Mouse (Mus musculus) lung, postnatal 36 days (tissue): ENCODE measurements around the gene Tmem132b.

Experiments used
- DNase-seq: peaks from one replicate; pipeline ENCODE4 v3.0.0; 2022; ENCODE audit warnings: mixed read lengths

Gene Tmem132b

DNA sequence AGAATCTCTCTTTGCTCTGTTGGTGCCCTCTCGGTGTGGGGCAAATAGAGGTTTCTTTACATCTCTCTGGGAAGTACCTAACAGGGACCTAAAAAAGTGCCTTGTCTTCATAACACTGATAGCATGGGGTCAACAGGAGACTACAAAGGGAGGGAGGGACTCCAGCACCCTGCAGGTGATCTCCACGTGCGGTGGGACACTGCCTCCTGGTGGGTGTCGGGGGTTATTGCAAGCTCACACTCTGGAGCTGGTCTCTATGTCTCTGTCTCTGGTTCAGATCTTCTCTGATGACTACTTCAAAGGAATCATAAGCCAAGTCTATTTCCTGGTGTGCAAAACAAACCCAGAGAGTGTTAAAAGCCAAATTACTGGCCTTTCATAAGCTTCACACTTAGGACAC lies 47.6 kb downstream of the Tmem132b start:
- no peak for DNase-seq

DNA sequence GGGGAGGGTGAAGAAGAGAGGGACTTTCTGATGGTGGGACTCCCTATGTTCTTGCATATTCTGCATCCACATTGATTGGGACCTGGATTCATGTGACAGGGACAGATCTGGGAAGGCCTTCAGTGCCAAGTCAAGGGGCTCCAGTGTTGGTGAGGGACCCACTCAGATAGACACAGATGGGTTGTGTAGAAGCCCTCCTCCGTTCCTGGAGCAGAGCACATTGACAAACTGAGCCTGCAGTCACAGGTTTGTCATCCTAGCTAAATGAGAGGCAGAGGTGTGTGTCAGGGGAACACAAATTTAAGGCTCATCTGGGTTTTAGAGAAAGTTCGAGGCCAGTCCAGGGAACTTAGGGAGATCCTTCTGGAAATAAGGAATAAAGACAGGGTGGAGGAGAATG lies 51.7 kb downstream of the Tmem132b start:
- DNase-seq: no peak

DNA sequence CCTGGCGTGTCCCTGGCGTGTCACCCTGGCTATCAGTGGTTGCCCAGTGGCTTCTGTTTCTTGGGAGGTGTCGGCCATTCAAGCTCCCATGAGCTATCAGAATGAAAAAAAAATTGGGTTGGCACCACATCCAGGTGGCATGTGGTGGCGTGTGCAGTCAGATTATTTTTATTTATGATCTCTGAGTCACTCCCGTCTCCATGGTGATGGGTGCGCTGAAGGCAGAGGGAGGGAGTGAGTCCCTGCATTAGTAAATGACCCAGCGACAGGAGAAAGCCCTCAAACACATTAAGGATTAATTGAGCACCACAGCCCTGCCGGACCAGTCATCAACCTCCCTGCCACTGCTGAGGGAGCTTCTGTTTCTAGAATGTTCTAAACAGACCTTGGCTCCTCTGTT lies 52.3 kb downstream of the Tmem132b start:
- no peak for DNase-seq

DNA sequence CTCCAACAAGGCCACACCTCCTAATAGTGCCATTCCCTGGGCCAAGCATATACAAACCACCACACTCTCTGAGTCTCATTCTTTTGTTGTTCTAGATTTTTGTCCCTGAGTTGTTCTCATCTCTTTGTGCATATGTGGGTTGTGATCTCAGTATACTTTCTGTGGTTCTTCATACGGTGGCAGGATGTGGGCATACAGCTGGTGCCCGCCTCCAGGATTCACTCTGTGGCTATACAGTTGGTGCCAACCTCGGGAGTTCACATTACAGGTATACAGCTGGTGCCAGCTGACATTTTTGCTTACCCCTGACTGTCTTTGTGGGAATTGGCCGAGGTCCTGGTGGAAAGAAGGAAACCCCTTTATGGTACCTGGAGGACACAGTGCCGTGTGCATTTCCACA lies 53.6 kb downstream of the Tmem132b start:
- no peak for DNase-seq

DNA sequence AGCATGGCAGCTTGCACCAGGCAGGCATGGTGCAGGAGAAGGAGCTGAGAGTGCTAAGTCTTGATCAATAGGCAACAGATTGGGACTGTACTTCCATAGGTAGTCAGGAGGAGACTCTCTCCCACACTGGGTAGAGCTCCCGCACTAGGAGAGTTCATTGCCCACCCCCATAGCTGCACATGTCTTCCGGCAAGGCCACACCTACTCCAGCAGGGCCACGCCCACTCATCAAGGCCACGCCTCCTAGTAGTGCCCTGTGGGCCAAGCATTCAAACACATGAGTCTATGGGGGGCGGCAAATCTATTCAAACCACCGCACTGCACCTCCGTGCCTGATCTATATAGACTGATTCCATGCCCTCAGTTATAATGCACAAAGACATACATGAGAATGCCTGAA lies 56.6 kb downstream of the Tmem132b start:
- no peak for DNase-seq

DNA sequence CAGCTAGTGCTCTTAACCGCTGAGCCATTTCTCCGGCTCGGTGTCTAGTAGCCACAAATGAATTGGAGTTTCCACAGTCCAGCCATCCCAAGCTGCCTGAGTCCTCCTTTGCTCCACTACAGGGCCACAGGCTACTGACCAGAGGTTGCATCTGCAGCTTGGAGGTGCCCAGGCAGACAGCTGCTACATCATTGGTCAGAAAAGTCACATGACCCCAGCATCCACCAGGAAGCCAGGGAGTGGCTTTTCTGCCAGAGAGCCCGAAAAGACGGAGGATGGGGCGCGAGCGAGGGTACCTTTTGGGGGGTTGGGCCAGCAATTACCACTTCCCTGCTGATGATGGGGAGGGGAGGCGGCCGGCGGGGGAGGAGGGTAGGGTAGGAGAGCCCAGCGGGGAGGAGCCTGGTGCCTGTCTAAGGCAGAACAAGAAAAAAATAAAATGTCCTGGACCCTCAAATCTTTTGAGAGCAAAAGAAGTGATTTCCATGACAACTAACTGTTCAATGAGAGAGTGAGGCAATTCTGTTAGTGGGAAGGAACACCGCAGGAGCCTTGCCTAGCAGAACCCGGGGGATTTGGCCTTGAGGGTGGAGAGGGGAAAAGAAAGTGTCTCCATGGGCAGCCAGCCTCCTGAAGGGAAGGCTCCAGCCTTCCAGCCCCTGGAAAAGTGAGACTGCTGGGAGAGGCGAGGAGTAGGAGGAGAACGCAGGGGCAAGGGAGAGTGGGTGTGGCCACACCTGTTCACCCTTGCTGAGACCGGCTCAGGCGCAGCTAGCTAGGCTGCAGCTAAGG lies 57.5 kb downstream of the Tmem132b start:
- peak; percentile 3 for DNase-seq

DNA sequence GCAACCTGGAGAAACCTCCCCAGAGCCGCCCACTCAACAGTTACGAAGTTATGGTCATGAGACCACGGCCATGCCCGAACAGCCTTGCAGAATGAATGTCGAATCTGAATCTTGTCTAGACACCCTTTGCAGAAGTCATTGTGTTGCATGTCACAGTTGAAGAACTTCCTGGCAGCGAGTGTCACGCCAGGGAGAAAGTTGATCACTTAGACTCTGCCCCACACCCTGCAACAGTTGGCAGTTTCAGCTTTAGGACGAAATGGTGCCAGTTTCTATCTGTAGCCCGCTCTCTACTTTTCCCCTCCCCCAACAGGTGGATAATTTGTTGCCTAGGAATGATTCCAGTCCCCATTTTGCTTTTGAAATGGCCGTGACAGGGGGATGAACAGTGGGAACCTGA lies 66.5 kb downstream of the Tmem132b start:
- DNase-seq: no peak

DNA sequence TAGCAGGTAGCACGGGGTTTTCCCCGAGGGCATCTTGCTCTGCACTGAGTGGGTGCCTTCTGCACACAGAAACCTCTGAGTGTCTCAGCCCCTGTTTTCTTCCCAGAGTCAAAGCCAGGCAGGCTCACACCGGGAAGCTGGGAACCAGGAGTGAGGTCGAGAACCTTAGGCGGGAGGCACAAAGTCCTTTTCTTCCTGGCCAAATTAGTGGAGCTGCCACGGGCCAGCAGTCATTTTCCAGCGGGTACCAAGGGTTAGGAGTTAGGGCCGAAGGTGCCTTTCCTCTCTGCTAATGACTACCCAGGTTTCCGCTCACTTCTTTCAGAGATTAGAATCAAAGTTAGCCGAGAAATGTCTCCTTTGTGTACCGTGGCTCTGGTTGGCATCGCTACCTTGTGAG lies 75.6 kb downstream of the Tmem132b start:
- DNase-seq: no peak

DNA sequence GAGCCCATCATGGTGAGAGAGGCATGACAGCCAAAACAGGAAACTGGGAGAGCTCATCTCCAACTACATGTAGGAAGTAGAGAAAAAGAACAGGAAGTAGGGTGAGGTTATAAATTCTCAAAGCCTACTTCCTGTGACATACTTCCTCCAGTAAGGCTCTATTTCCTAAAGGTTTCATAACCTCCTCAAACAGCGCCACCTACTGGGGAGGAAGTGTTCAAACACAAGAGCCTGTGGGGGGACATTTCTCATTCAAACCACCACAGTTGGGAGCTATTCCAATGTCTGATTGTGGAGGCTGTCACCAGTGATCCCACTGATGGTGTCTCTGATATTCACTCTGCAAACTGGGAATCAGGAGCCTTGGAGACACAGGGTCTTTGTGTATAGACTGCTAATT lies 78.4 kb downstream of the Tmem132b start:
- DNase-seq: no peak

DNA sequence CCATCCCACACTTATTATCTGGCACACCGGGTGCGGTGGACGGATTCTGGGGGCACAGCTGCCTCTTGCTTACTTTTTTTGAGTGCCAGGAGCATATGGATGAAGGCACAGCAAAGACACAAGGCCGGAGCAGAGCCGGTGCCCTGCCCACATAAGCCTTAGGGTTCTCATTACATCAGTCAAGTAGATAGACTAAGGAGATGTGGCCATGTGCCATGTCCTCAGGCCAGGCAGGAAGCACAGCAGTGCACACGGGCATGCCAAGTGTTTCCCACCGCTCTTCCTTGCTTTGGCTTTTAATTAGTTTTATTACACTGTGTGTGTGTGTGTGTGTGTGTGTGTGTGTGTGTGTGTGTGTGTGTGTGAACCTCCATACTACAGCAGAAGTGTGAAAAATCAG lies 80.9 kb downstream of the Tmem132b start:
- DNase-seq: no peak

DNA sequence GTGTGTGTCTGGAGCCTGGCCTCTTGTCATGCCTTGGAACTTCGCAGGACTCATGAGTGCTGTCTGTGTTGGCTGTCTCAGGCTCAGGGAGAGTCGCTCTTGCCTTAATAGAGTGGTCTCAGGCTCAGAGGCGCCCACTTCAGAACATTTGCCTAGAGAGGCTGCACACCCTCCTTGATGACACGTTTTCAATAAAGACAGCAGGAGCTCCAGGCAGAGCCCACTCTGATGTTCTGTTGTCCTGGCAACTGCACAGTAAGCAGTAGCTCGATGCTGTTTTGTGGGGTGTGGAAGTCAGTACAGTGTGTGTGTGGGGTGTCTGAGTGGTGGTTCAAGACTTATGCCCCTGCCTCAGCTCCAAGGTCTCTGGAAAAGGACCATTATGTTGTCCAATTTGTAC lies 81.6 kb downstream of the Tmem132b start:
- no peak for DNase-seq

DNA sequence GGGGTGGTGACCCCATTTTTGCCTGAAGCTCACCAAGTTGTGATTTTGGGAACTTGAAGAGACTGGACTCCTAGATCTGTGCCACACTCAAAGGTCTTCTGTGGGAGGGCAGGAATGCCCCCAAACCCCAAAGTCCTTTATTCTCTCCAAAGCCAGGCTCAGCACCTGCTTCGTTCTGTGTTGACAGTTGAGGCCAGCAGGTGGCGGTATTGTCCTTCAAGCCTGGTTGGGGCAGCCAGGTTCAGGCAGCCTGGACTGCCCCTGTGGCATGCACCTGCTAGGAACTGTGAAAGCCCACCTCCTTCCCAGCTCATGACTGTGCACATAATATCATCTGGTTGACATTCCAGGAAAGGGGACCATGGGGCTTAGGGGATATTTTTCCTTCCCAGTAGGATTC lies 82.8 kb downstream of the Tmem132b start:
- DNase-seq: no peak

DNA sequence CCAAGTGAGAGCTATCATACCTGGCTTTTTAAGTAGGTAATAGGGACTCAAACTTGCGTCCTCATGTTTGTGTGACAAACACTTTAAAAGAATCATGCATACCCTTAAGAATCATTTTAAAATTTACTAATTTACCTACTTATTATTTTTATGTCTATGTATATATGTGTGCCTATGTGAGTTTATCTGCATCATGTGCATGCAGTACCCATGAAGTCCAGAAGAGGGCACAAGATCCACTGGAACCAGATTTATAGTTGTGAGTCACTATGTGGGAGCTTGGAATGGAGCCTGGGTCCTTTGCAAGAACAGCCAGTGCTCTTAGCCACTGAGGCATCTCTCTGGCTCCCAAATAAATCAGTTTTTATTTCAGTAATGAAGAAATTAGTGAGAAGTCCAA lies 85.5 kb downstream of the Tmem132b start:
- no peak for DNase-seq

DNA sequence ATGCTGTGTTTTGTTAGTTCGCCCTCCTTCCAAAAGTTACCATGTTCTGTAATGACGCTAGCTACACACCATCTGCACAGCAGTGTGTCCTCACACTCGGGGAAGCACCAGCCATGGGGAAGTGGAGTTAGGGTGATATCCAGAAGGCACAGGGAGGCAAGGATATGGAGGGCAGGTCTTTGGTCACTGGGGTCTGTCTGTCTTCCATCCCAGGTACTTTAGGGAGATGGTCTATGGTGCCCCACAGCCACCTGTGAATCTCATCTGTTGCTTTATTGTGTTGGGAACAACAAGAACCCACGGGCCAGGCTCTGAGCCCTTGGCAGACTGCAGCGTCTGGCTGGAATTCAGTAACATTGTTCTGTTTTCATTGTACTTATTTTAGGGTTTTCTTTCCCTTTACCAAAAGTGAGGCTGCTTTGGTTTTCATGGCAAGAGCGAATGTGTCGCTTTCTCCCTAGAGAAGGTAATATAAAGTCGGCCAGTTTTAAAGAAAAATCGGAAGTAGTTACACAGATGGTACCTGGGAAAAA lies 96.3 kb downstream of the Tmem132b start:
- DNase-seq: no peak

DNA sequence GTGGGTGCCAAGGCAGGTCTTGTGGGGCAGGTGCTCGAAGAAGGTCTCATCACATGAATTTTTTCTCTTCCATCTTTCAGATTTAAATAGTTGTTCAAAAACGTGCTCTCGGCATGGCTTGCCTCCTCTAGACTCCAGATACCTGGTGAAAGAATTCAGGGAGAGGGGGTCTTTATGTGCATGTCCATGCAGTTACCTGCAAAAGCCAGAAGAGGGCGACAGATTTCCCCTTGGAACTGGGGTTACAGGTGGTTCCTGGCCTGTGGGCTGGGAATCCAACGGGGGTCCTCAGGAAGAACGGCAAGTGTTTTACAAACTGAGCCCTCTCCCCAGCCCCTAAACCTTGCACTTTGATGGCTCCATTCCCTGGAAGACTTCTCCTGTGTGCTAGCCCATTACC lies 103.1 kb downstream of the Tmem132b start:
- DNase-seq: no peak

DNA sequence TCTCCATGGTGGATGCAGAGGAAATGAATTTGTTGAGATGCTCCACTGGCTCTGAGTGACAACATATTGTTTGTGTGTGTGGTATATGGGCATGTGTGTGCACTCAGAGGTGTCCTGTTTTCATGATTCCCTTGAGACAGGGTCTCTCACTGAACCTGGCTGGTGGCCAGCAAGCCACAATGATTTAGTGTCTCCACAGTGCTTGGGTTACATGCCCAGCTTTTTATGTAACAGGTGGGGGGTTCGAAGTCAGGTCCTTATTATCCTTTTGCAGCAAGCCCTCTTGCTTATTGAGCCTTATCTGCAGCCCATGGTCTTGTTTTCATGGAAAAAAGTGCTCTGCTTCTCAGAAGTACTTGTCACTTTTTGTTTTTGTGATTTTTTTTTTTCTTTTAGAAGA lies 109.4 kb downstream of the Tmem132b start:
- DNase-seq: no peak

DNA sequence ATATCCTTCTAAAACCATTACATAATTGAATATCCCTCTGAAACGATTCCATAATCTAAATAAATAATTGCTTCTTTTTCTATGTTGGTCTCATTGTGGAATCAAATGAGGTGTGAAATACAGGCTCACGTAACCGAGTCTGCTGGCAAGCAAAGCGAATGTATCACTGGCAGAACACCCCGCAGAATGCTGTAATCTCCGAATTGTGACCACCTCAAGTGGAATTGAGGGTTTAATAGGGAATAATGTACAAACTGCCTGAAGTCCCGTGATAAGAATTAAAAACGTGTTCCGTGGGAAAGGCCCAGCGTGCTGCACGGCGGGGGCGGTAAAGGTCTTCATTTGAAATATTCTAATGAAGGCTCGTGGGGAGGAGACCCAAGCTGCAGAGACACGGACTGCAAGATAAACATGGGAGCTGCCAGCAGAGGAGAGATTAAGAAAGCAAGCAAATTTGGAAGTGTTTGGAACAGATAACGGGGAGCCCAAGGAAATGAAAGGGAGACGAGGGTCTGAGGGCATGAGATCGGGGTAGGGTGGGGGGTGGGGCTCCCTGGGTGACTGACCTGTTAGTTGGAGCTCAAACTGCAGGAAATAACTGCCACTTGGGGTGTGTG lies 110.1 kb downstream of the Tmem132b start:
- DNase-seq: no peak

DNA sequence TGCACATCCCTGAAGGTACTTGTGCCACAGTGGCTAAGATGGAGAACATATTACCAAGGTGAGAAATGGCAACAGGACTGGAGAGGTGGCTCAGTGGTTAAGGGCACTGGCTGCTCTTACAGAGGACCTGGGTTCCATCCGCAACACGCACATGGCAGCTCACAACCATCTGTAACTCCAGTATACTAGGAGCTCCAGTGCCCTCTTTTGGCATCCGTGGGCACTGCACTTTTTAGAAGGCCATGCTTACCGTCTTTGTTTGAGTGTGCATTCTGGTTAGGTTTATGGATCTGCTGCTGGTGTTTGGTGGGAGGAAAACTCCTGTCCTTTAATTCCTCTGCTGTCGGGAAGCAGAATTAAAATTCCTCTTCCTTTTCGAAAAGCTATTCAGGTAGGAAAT lies 116.7 kb downstream of the Tmem132b start:
- no peak for DNase-seq

DNA sequence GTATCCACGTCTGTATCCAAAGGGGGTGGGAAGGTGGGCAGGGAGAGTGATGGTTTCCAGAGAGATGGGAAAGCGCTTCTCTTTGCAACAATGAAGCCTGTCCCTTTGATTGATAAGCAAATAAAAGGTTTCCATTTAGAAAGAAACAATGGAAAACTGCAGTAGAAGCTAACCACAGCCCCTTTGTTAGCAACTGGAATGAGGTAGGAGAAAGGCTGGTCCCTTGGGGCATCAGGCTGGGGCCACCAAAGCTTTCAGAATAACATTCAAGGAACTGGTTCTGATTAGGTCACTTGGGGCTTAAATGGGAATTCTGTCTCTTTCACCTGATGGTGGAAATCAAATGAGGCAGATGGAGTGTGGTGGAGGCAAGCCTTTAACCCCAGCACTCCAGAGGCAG lies 118.4 kb downstream of the Tmem132b start:
- no peak for DNase-seq

DNA sequence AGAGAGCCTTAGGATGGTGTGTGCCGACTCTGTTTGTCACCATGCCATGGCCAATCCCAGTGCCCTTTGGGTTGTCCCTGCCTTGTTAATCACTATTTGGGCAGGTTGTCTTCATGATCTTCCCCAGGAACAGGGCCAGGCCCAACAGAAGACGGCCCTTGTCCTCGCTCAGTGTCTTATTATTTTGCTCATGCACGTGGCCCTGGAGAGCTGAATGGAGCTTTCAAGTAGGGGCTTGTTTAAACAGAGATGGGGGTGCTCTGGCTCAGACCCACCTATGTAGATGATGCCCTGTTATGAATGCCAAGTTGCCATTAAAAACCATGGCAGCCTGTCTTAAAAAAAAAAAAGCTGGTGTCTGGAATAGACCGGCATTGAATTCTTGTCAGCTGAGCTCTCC lies 126.5 kb downstream of the Tmem132b start:
- no peak for DNase-seq

DNA sequence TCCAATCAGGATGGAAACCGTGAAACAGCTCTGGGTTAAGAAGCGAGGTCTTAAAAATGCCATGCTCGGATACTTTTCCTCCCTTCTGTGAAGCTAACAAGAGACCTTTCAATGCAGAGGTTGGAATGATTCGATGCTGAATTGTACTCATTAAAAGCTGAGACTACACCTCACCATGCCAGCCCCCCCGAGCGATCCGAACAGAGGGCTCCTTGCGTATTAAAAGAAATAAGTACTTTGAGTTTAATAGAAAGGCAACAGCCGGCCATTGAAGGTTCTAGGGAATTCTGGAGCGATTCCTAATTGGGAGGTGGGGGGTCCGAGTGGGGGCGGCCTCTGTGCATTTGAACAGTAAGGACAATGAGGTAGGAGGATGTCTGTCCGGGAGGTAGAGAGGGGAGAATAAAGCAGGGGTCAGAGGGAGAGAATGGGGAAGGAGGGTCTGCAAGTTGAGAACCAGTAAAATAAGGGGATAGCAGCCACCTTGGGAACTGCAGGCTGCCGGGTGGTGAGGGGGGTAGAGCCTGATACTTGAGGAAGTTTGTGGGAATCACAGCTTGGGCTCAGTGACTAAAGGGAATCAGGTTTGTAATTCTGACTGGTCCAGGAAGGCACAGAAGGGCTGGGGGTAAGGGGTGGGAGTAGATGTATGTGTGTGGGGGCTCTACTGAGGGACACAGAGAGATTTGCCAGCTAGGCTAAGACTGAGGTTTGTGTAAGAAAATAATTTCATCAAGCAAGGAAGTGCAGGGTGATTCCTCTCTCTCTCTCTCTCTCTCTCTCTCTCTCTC lies 127.6 kb downstream of the Tmem132b start:
- no peak for DNase-seq

DNA sequence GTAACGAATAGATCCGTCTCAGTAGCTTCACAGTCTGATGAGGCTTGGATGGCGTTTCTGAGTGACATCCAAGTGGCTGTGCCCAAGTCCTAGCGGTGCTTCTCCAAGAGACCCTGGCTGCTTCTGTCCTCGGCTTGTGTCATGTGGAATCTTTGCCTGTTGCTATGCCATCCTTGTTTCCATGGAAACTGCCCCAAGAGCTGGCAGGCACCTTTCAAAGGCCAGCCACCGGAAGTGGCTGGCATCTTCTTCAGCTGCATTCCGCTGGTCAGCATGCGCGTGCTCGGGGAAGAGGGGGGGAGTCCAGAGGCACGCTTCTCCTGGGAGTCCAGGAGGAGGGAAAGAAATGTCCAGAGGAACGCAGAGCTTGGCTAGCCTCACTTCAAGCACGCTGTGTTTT lies 144.0 kb downstream of the Tmem132b start:
- no peak for DNase-seq

DNA sequence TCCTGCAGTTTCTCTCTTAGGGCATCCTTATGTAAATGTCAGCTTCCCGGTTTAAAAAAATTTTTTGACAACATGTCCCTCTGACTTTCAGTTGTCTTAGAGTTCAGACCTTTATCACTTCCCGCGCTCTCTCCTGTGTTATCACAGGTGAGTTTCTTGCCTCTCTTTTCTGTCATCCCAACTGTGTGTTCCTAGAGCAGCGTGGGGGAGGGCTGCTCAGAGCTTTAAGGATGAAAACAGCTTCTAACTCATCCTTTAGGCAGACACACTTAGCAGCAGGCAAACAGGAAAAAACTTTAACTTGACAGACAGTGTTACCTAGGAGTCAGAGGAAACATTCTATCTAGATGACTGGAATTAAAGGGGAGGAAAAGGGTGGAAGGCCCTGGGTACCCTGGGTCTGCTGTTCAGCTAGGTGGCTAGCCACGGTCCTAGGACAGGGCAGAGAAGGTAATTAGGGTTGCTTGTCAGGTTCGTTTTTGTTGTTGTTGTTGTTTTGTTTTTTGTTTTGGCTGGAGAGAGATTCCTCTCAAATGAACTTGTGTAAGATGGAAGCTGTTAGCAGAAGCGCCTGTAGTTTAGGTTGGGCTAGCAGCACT lies 144.6 kb downstream of the Tmem132b start:
- no peak for DNase-seq
